Mouse (Mus musculus) olfactory bulb, adult 2 months (tissue): Measurements from ENCODE around the gene Zmat3.

ENCODE experiments used
- CTCF ChIP-seq: fragments of 200-500 bp; IDR thresholded peaks from 2 replicates; pipeline ENCODE4 v1.5.1; 2012; ENCODE audit warnings: low read depth, mild to moderate bottlenecking, low read length, moderate library complexity; ENCODE audit not compliant: insufficient read depth
- POLR2A ChIP-seq: fragments of 200-500 bp; IDR thresholded peaks from 2 replicates; pipeline ENCODE4 v1.6.1; 2012; ENCODE audit warnings: mild to moderate bottlenecking, low read depth, low read length, moderate library complexity; ENCODE audit not compliant: insufficient read depth

DNA sequence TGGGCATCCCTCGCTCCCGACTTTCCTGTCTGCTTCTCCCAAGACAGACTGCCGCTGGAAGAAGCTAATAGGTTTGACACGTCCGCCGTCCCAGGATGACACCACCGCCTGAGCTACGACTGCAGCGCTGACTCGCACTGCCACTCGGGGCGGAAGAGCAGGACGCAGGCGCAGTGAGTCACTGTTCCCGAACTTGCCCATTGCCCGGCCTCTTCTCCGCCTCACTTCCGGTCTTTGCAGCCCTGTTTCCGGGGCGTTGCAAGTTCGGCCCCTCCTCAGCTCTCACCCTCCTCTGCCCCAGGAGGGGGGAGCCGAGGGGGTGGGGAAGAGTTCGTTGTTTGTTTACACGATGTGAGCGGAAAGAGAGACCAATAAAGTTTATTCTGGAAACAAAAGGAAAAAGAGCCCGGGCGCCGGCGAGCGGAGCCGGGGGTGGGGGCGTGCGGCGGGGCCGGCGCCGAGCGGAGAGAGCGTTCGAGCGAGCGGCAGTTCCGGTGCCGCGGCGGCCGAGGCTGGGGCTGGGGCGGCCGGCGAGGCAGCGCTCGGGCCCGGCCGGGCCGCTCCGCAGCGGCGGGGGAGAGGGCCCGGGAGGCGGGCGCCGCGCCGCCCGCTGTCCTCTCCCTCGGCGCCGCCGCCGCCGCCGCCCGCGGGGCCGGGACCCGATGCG is 31.1 kb upstream of the Zmat3 start:
- TF ChIP-seq POLR2A (peak; percentile 94), CTCF (no peak)
